Mouse (Mus musculus) liver, embryonic 14.5 days (tissue): ENCODE measurements around the gene Clasp1.

Source experiments
- CTCF ChIP-seq: IDR thresholded peaks from 2 replicates; pipeline ENCODE4 v1.5.1; 2016; ENCODE audit warnings: antibody characterized with exemption, low read depth, control low read depth
- EP300 ChIP-seq: IDR thresholded peaks from 2 replicates; pipeline ENCODE4 v1.6.1; 2016; ENCODE audit warnings: antibody characterized with exemption, low read depth

- TF ChIP-seq CTCF (no peak), EP300 (no peak)
These were observed 5.1 kb downstream of the Clasp1 start for GRCm38 (mm10) chr1:118393916-118394315.
